Mouse (Mus musculus): ENCODE measurements around the gene Tlr5. TPM values are rescaled to one million over a fixed set of nuclear protein-coding genes. Genes with fewer than 3 reads are reported as not detected.

Tlr5 gene
- polyA plus RNA-seq, 1 experiment from 2014 or later: 0.06 TPM

DNA sequence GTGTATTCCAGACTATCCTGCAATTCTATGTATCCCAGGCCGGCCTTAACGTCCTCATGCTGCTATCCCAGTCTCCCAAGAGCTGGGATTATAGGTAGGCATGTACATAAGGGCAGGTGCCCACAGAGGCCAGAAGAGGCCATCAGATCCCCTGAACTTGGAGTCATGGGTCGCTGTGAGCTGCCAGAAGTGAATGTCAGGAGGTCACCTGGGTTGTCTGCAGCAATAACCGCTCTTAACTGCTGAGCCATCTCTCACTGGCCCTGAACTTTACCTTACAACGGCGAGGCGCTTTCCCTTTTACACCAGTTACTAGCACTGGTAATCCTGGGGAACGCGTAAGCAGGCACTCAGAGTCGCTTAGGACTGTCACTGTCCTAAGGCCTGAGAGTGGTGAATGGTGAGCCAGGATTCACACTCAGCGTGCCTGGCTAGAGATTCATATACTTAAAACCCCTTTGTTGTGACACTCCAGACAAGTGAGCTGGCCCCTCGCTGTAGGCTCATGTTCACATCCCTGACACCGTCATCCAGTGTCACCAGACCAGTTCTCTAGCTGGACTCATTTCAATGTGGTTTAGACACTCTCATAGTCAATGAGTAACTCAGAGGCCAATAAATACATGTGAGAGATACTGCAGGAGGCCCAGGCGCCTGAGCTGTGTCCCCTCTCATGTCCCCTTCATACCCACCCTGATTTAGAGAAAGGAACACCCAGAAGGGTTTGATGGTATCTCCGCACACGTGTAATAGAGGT lies 2.6 kb downstream of the Tlr5 start:
- H3K9ac ChIP-seq: no peak overlapping the region
- H3K27me3 ChIP-seq: peaks cover 18% of the 10 kb centered on the region; the same call in 1 of the 2 replicates
- H3K9me3 ChIP-seq: no peaks in the 10 kb centered on the region
- no peak overlapping the region for H3K27ac ChIP-seq
- H3K4me3 ChIP-seq: no peak overlapping the region
- no peak overlapping the region for H3K4me2 ChIP-seq
- no peaks in the 10 kb centered on the region for H3K36me3 ChIP-seq
- peaks cover 51% of the 10 kb centered on the region for H3K4me1 ChIP-seq (replicated peaks)
- no peak for ATAC-seq (ENCODE audit: low FRiP score)
- 88% methylated on average over 16 of the region's 16 CpGs for WGBS

DNA sequence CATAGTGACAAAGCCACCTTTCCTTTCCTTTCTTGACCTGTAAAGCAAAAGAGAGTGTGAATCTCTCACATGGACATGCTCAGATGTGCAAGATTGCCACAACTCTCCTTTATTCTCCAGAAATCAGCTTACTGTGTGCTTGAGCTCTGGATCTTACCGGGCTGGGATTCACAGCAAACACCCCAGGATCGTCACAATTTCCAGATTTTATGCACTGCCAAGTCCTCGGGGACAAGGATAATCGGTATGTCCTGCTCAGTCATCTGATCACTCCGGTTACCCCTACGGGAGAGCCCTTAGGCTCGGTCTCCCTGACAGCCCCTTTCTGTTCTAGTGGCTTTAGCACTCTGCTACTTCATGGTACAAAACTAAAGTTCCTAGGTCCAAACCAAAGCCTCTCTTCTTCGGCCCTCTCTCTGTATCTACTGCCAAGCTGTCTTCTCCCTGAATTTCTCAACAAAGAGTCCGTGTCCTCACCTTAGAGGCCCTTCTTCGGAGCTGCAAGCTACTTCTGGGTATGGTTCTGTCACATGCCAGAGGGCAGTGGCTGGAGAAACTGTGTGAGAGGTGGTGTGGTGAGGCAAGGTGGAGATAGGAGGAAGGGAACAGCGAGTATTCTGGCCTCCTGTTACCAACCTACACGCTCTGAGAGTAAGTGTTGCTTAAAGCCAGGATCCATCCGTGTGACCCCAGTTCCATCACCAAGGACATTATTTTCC lies 3.4 kb downstream of the Tlr5 start:
- no peak for ATAC-seq (ENCODE audit: low FRiP score)
- peaks cover 49% of the 10 kb centered on the region for H3K4me1 ChIP-seq (replicated peaks)
- 78% methylated on average over 13 of the region's 13 CpGs for WGBS
- H3K4me2 ChIP-seq: no peak overlapping the region
- H3K4me3 ChIP-seq: no peak overlapping the region
- H3K27me3 ChIP-seq: peaks cover 18% of the 10 kb centered on the region; the same call in 1 of the 2 replicates
- H3K9me3 ChIP-seq: no peaks in the 10 kb centered on the region
- H3K36me3 ChIP-seq: no peaks in the 10 kb centered on the region
- H3K27ac ChIP-seq: no peak overlapping the region
- no peak overlapping the region for H3K9ac ChIP-seq

- Histone ChIP-seq H3K9ac (peak overlapping the region; percentile 60; the same call in 1 of the 2 replicates), H3K36me3 (no peaks in the 10 kb centered on the region), H3K4me1 (replicated peaks) (peaks cover 43% of the 10 kb centered on the region), H3K27me3 (peaks cover 18% of the 10 kb centered on the region; the same call in 1 of the 2 replicates), H3K9me3 (no peaks in the 10 kb centered on the region), H3K4me3 (peak overlapping the region; percentile 38; the same call in 1 of the 2 replicates), H3K27ac (peak overlapping the region; percentile 81), H3K4me2 (peak overlapping the region; percentile 63)
- no peak for ATAC-seq (ENCODE audit: low FRiP score)
- 34% methylated on average over 3 of the region's 3 CpGs for WGBS
Observed at GRCm38 (mm10) chr1:182958824-182959223, 4.2 kb downstream of the Tlr5 start.

- Histone ChIP-seq H3K27ac (peak overlapping the region; percentile 81), H3K27me3 (peaks cover 18% of the 10 kb centered on the region; the same call in 1 of the 2 replicates), H3K9ac (peak overlapping the region; percentile 60), H3K4me1 (replicated peaks) (peaks cover 43% of the 10 kb centered on the region), H3K4me3 (peak overlapping the region; percentile 38), H3K36me3 (no peaks in the 10 kb centered on the region), H3K9me3 (no peaks in the 10 kb centered on the region), H3K4me2 (peak overlapping the region; percentile 63)
- ATAC-seq (ENCODE audit: low FRiP score): peak; percentile 43; the same call in 1 of the 2 replicates
- WGBS: under 1% methylated on average over 17 of the region's 17 CpGs
Observed at GRCm38 (mm10) chr1:182959251-182959691, 4.7 kb downstream of the Tlr5 start.

DNA sequence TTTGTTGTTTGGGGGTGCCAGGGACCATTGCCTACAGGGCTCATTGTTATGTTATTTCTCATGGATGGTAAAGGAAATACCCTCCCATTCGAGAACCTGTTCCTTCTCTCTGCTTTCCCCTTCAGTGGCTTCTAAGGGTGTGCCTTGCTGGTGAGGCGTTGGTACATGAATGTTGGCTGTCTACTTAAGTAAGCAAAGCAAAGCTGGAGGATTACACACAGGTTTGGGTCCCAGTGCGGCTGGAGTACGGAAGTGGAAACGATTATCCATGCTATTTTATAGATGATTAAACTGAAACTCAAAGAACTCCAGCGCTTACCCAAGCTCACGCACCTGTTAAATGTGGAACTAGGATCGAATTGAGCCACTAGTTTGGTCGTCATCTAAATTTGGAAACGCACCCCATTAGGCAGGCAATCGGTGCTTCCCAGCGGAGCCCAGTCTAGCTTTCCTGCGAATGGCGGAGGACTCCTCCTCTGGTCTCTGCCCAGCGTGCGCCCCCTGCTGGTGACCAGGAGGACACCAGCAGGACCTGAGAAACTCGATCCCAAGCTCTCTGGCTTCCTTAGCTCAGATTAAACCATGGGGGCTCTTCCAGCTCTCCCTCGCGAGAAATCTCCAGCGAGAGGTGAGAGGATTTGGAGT lies 5.3 kb downstream of the Tlr5 start:
- Histone ChIP-seq H3K36me3 (no peaks in the 10 kb centered on the region), H3K4me1 (replicated peaks) (peaks cover 43% of the 10 kb centered on the region), H3K27ac (peak overlapping the region; percentile 81), H3K9me3 (no peaks in the 10 kb centered on the region), H3K27me3 (peaks cover 18% of the 10 kb centered on the region; the same call in 1 of the 2 replicates), H3K4me3 (peak overlapping the region; percentile 38), H3K9ac (peak overlapping the region; percentile 60), H3K4me2 (peak overlapping the region; percentile 63)
- peak; percentile 71 for ATAC-seq (ENCODE audit: low FRiP score)
- WGBS: under 1% methylated on average over 20 of the region's 20 CpGs

GRCm38 (mm10) chr1:182961076-182961475 lies 6.5 kb downstream of the Tlr5 start:
- Histone ChIP-seq H3K4me2 (no peak overlapping the region), H3K4me3 (no peak overlapping the region), H3K27me3 (peaks cover 9% of the 10 kb centered on the region; the same call in 1 of the 2 replicates), H3K9me3 (no peaks in the 10 kb centered on the region), H3K4me1 (replicated peaks) (peaks cover 40% of the 10 kb centered on the region), H3K27ac (no peak overlapping the region), H3K9ac (no peak overlapping the region; the same call in 1 of the 2 replicates), H3K36me3 (no peaks in the 10 kb centered on the region)
- WGBS: 71% methylated on average over 5 of the region's 5 CpGs
- ATAC-seq (ENCODE audit: low FRiP score): no peak

GRCm38 (mm10) chr1:182963329-182963728 lies 8.7 kb downstream of the Tlr5 start:
- no peak for ATAC-seq (ENCODE audit: low FRiP score)
- H3K9me3 ChIP-seq: no peaks in the 10 kb centered on the region
- H3K4me1 ChIP-seq (replicated peaks): peaks cover 40% of the 10 kb centered on the region
- H3K9ac ChIP-seq: no peak overlapping the region
- H3K4me2 ChIP-seq: no peak overlapping the region
- no peaks in the 10 kb centered on the region for H3K27me3 ChIP-seq
- no peak overlapping the region for H3K27ac ChIP-seq
- 49% methylated on average over 5 of the region's 5 CpGs for WGBS
- no peaks in the 10 kb centered on the region for H3K36me3 ChIP-seq
- no peak overlapping the region for H3K4me3 ChIP-seq

DNA sequence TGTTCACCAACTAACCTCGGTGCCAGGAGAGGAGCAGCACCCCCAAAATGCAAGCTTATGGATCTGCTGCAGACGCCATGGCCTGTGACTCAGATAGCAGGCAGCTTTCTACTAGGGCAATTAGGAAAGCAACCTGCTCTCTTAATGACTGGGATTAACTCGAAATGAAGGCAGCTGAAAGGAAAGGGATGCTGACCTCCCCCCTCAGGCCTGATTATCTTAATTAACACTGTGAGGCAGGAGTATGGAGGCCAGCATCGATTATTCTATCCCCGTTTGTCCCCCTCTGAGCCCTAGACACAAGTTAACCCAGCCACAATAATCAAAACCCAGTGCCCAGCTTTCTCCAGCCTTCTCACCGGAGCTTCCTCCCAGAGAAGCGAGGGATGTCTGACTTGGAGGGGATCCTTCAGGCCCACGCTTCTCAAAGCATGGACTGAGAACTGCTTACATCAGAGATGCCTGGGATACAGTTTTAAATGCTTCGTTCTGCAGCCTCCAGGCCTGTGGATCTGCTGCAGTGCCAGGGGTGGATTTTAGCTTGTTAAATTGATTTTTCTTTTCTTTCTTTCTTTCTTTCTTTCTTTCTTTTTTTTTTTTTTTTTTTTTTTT lies 10.4 kb downstream of the Tlr5 start:
- 58% methylated on average over 9 of the region's 9 CpGs for WGBS
- H3K27ac ChIP-seq: no peak overlapping the region

GRCm38 (mm10) chr1:182968732-182969131 lies 14.1 kb downstream of the Tlr5 start:
- Histone ChIP-seq H3K4me2 (no peak overlapping the region), H3K9ac (no peak overlapping the region), H3K9me3 (no peaks in the 10 kb centered on the region), H3K4me1 (replicated peaks) (peaks cover 14% of the 10 kb centered on the region), H3K4me3 (no peak overlapping the region), H3K27ac (no peak overlapping the region), H3K27me3 (no peaks in the 10 kb centered on the region), H3K36me3 (no peaks in the 10 kb centered on the region)
- no peak for ATAC-seq (ENCODE audit: low FRiP score)
- 91% methylated on average over 9 of the region's 9 CpGs for WGBS

More for the DNA sequence above, 10.4 kb downstream of the Tlr5 start:
- Histone ChIP-seq H3K9me3 (no peaks in the 10 kb centered on the region), H3K4me1 (replicated peaks) (peaks cover 24% of the 10 kb centered on the region), H3K4me2 (no peak overlapping the region), H3K9ac (no peak overlapping the region), H3K4me3 (no peak overlapping the region), H3K36me3 (no peaks in the 10 kb centered on the region), H3K27me3 (no peaks in the 10 kb centered on the region)
- no peak for ATAC-seq (ENCODE audit: low FRiP score)

GRCm38 (mm10) chr1:182972240-182972639 lies 17.7 kb downstream of the Tlr5 start:
- ATAC-seq (ENCODE audit: low FRiP score): no peak
- H3K9ac ChIP-seq: no peak overlapping the region
- 89% methylated on average over 6 of the region's 6 CpGs for WGBS
- H3K4me3 ChIP-seq: no peak overlapping the region
- no peak overlapping the region for H3K4me2 ChIP-seq
- no peaks in the 10 kb centered on the region for H3K9me3 ChIP-seq
- no peaks in the 10 kb centered on the region for H3K4me1 ChIP-seq (replicated peaks)
- no peaks in the 10 kb centered on the region for H3K27me3 ChIP-seq
- H3K36me3 ChIP-seq: no peaks in the 10 kb centered on the region
- no peak overlapping the region for H3K27ac ChIP-seq

DNA sequence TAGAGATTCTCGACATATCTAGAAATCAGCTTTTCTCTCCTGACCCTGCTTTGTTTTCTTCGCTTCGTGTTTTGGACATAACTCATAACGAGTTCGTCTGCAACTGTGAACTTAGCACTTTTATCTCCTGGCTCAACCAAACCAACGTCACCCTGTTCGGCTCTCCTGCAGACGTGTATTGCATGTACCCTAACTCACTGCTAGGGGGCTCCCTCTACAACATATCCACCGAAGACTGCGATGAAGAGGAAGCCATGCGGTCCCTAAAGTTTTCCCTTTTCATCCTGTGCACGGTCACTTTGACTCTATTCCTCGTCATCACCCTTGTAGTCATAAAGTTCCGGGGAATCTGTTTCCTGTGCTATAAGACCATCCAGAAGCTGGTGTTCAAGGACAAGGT lies 20.2 kb downstream of the Tlr5 start:
- whole genome bisulfite sequencing: 85% methylated on average over 14 of the region's 14 CpGs
- Histone ChIP-seq H3K36me3 (no peaks in the 10 kb centered on the region), H3K9me3 (no peaks in the 10 kb centered on the region), H3K4me1 (replicated peaks) (no peaks in the 10 kb centered on the region), H3K9ac (no peak overlapping the region), H3K27me3 (no peaks in the 10 kb centered on the region), H3K4me2 (no peak overlapping the region), H3K27ac (no peak overlapping the region), H3K4me3 (no peak overlapping the region)
- ATAC-seq (ENCODE audit: low FRiP score): no peak

GRCm38 (mm10) chr1:182980702-182981101 lies 26.1 kb downstream of the Tlr5 start:
- Histone ChIP-seq H3K9ac (no peak overlapping the region), H3K27me3 (peaks cover 12% of the 10 kb centered on the region; the same call in 1 of the 2 replicates), H3K4me1 (replicated peaks) (peaks cover 10% of the 10 kb centered on the region), H3K9me3 (no peaks in the 10 kb centered on the region), H3K27ac (no peak overlapping the region), H3K4me3 (no peak overlapping the region), H3K4me2 (no peak overlapping the region), H3K36me3 (no peaks in the 10 kb centered on the region)
- no peak for ATAC-seq (ENCODE audit: low FRiP score)
- WGBS: 79% methylated on average over 6 of the region's 6 CpGs
